In the genomic region with DNA sequence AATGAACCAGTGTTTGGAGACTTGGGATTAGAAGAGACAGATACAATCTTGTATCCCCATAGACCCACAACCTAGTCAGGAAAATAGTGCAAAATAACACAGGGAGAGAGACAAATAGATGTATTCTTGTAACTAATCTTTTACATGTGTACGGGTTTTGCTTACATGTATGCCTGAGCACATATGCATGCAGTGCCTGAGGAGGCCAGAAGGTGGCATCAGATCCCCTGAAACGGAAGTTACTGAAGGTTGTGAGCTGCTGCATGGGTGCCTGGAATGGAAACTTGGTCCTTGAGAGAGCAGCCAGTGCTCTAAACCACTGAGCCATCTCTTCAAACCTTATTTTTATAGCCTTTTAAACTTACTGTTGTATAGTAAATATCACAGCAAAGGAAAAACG, we compare ENCODE assay signal across 10 mouse cellular contexts. TPM values are rescaled to one million over a fixed set of nuclear protein-coding genes. Genes with fewer than 3 reads are reported as not detected.
A peak's percentile ranks its signal among the peaks of the same experiment; 100 is the strongest.
DNase-seq lines count a peak whose midpoint lies in the region; ATAC-seq and TF ChIP-seq lines count a peak whose summit lies in the region.
"Had no signal": no experiment of that assay in that cellular context is flagged by ENCODE, and none has a peak within 500 bp of the region (broad histone marks: within the 10 kb centered on the region; RNA-seq: fewer than 3 reads in every experiment).

No protein-coding gene starts in this region.

- no peaks in the 10 kb centered on the region for H3K27me3 ChIP-seq in kidney, adult 2 months (replicated peaks; ENCODE audit: control insufficient read depth, insufficient read depth, low read length)
- peaks cover 2% of the 10 kb centered on the region; the same call in 1 of the 2 replicates for H3K27me3 ChIP-seq in G1E (ENCODE audit: insufficient read depth, low read length)
- H3K27me3 ChIP-seq in liver, embryonic 14.5 days (ENCODE audit: control insufficient read depth, insufficient read depth, low read length) = no peaks in the 10 kb centered on the region
- H3K27me3 ChIP-seq: liver, embryonic 15.5 days had no signal

- H3K9me3 ChIP-seq in G1E (replicated peaks) = no peaks in the 10 kb centered on the region
- H3K9me3 ChIP-seq in liver, embryonic 14.5 days (ENCODE audit: control insufficient read depth, low read length) = no peaks in the 10 kb centered on the region
- H3K9me3 ChIP-seq: liver, embryonic 15.5 days had no signal

- WGBS in kidney, adult 2 months = 86% methylated on average over 3 of the region's 3 CpGs
- WGBS in liver, embryonic 14.5 days (ENCODE audit: insufficient replicate concordance) = 69% methylated on average over 3 of the region's 3 CpGs

- H3K9ac ChIP-seq in liver, embryonic 14.5 days (replicated peaks) = no peak overlapping the region
- H3K9ac ChIP-seq: liver, embryonic 15.5 days had no signal

- no peak for TF ChIP-seq EP300 in liver, embryonic 14.5 days (IDR thresholded peaks at IDR 0.05; ENCODE audit: low read depth)

- H3K4me3 ChIP-seq in kidney, adult 2 months (ENCODE audit: insufficient read depth, low read depth, low read length) = no peak overlapping the region
- H3K4me3 ChIP-seq in G1E (ENCODE audit: low read depth, low read length) = no peak overlapping the region
- H3K4me3 ChIP-seq in liver, embryonic 14.5 days (ENCODE audit: insufficient read depth in 1 of 2, low read depth in 2 of 2, low read length in 2 of 2) = no peak overlapping the region
- H3K4me3 ChIP-seq: liver, embryonic 15.5 days had no signal

- TF ChIP-seq POLR2A in kidney, adult 2 months (IDR thresholded peaks at IDR 0.05; ENCODE audit: low read depth, low read length) = no peak

- no peak overlapping the region for H3K27ac ChIP-seq in kidney, adult 2 months (ENCODE audit: insufficient read depth, low read depth, low read length)
- no peak overlapping the region for H3K27ac ChIP-seq in liver, embryonic 14.5 days
- H3K27ac ChIP-seq: liver, embryonic 15.5 days had no signal

- peak; percentile 28 for DNase-seq in kidney, adult 2 months
- DNase-seq in kidney, postnatal 14 days = no peak
- DNase-seq in A20 (ENCODE audit: low read depth, low spot score) (peak; percentile 58), G1E (ENCODE audit: low spot score) (no peak)
- DNase-seq in liver, embryonic 14.5 days (ENCODE audit: low read depth in 3 of 3, low spot score in 3 of 3) = no peak
- no peak for DNase-seq in frontal cortex, postnatal 36 days (ENCODE audit: low spot score in 2 of 2)
- no peak for DNase-seq in urinary bladder, adult 18-20 months (ENCODE audit: low spot score in 2 of 2)

- H3K4me1 ChIP-seq in kidney, adult 2 months (ENCODE audit: control insufficient read depth, insufficient read depth, low read length) = no peaks in the 10 kb centered on the region
- peaks cover 2% of the 10 kb centered on the region; the same call in 1 of the 2 replicates for H3K4me1 ChIP-seq in G1E (ENCODE audit: insufficient read depth, low read depth, low read length)
- H3K4me1 ChIP-seq in liver, embryonic 14.5 days (replicated peaks; ENCODE audit: control insufficient read depth in 2 of 2, insufficient read depth in 2 of 2, low read length in 1 of 2) = no peaks in the 10 kb centered on the region
- H3K4me1 ChIP-seq: liver, embryonic 15.5 days had no signal

- H3K4me2 ChIP-seq in liver, embryonic 14.5 days (ENCODE audit: low read depth) = no peak overlapping the region
- H3K4me2 ChIP-seq: liver, embryonic 15.5 days had no signal

- TF ChIP-seq CTCF in kidney, adult 2 months (conservative IDR thresholded peaks at IDR 0.05; ENCODE audit: insufficient read depth, insufficient read length, low read depth, low read length) = peak; percentile 45
- TF ChIP-seq CTCF in G1E (IDR thresholded peaks at IDR 0.05; ENCODE audit: low read depth, low read length) = peak; percentile 54
- TF ChIP-seq CTCF in liver, embryonic 14.5 days (IDR thresholded peaks at IDR 0.05; ENCODE audit: low read depth) = peak; percentile 82

- H3K36me3 ChIP-seq in kidney, adult 2 months (ENCODE audit: control insufficient read depth, insufficient read depth, low read length) = no peaks in the 10 kb centered on the region
- H3K36me3 ChIP-seq in G1E (replicated peaks) = no peaks in the 10 kb centered on the region
- H3K36me3 ChIP-seq in liver, embryonic 14.5 days (replicated peaks; ENCODE audit: control insufficient read depth, insufficient read depth, low read depth) = no peaks in the 10 kb centered on the region
- H3K36me3 ChIP-seq: liver, embryonic 15.5 days had no signal

- no peak for ATAC-seq in G1E (ENCODE audit: extremely low read depth, insufficient number of reproducible peaks, low FRiP score, poor library complexity, severe bottlenecking)
- no peak; the same call in 1 of the 2 replicates for ATAC-seq in liver, embryonic 14.5 days (ENCODE audit: insufficient read depth)
- ATAC-seq in activated CD4-positive, CD25-positive, alpha-beta regulatory T cell, adult 4 months = no peak

RNA-seq across cellular contexts. Expression of gene Ttl, which starts 12.6 kb away (rescaled TPM):
- 6.3 and 6.6 TPM in 2 replicates for polyA plus RNA-seq in kidney, adult 2 months (2012; rRNA removed)
- total RNA-seq in G1E (2014; fragmentation: Nextera tagmentation) (not detected in 2 replicates), G1E (2017) (0.11 TPM in 1 of 2 replicates, not detected in the other)
- polyA plus RNA-seq in G1E (2012) = not detected in 2 replicates
- 1.1 and 1.2 TPM in 2 replicates for polyA plus RNA-seq in liver, embryonic 14.5 days (2012; rRNA removed)
- polyA plus RNA-seq in liver, embryonic 14.5 days (2014; fragmentation: Nextera tagmentation; extraction: Ambion mirVana) = 1.5 TPM in 2 replicates
- 1 to 10 TPM in 1 of 2 experiments, under 1 TPM in 1; 0.77 to 2.2 TPM for polyA plus RNA-seq in activated CD4-positive, CD25-positive, alpha-beta regulatory T cell, adult 4 months (2017; shearing (Covaris generic))

RNA-seq across cellular contexts. Expression of gene Polr1b, which starts 22.5 kb away (rescaled TPM):
- polyA plus RNA-seq in kidney, adult 2 months (2012; rRNA removed) = 16.7 and 17.3 TPM in 2 replicates
- total RNA-seq in G1E (2014; fragmentation: Nextera tagmentation) (29.3 and 40.5 TPM in 2 replicates), G1E (2017) (40.0 and 42.6 TPM in 2 replicates)
- 22.5 and 25.3 TPM in 2 replicates for polyA plus RNA-seq in G1E (2012)
- 11.6 and 14.0 TPM in 2 replicates for polyA plus RNA-seq in liver, embryonic 14.5 days (2012; rRNA removed)
- 5.3 and 6.5 TPM in 2 replicates for polyA plus RNA-seq in liver, embryonic 14.5 days (2014; fragmentation: Nextera tagmentation; extraction: Ambion mirVana)
- 10 to 100 TPM in 1 of 2 experiments, 1 to 10 TPM in 1; 9.2 to 21.4 TPM for polyA plus RNA-seq in activated CD4-positive, CD25-positive, alpha-beta regulatory T cell, adult 4 months (2017; shearing (Covaris generic))

RNA-seq across cellular contexts. Expression of gene Vinac1, which starts 30.3 kb away (rescaled TPM):
- 0.03 and 0.08 TPM in 2 replicates for polyA plus RNA-seq in kidney, adult 2 months (2012; rRNA removed)
- not detected in 2 replicates for total RNA-seq in G1E (2014; fragmentation: Nextera tagmentation)
- total RNA-seq in G1E (2017) = 0.06 and 0.11 TPM in 2 replicates
- not detected in 2 replicates for polyA plus RNA-seq in G1E (2012)
- 0.01 and 0.03 TPM in 2 replicates for polyA plus RNA-seq in liver, embryonic 14.5 days (2012; rRNA removed)
- 0.04 TPM in 1 of 2 replicates, not detected in the other for polyA plus RNA-seq in liver, embryonic 14.5 days (2014; fragmentation: Nextera tagmentation; extraction: Ambion mirVana)
- polyA plus RNA-seq in activated CD4-positive, CD25-positive, alpha-beta regulatory T cell, adult 4 months (2017; shearing (Covaris generic)) = not detected
- polyA plus RNA-seq: liver, embryonic 15.5 days; spleen, adult 2 months had no signal

RNA-seq across cellular contexts. Expression of gene Chchd5, which starts 51.2 kb away (rescaled TPM):
- 43.1 and 46.8 TPM in 2 replicates for polyA plus RNA-seq in kidney, adult 2 months (2012; rRNA removed)
- total RNA-seq in G1E (2014; fragmentation: Nextera tagmentation) (65.3 and 70.6 TPM in 2 replicates), G1E (2017) (33.9 and 39.1 TPM in 2 replicates)
- 9.0 and 63.3 TPM in 2 replicates for polyA plus RNA-seq in G1E (2012)
- polyA plus RNA-seq in liver, embryonic 14.5 days (2012; rRNA removed) = 9.2 and 12.8 TPM in 2 replicates
- polyA plus RNA-seq in liver, embryonic 14.5 days (2014; fragmentation: Nextera tagmentation; extraction: Ambion mirVana) = 9.1 and 11.6 TPM in 2 replicates
- polyA plus RNA-seq in activated CD4-positive, CD25-positive, alpha-beta regulatory T cell, adult 4 months (2017; shearing (Covaris generic)) = 10 to 100 TPM; 26.6 to 27.4 TPM

Comparison
In these comparisons a context has a peak if more than half of its experiments do, and no peak if none do; other contexts are left out.
1. DNase-seq: peak in kidney, adult 2 months (single experiment) and A20 (single experiment); none in kidney, postnatal 14 days (single experiment), G1E (single experiment), liver, embryonic 14.5 days (0 of 3), frontal cortex, postnatal 36 days (0 of 2) and urinary bladder, adult 18-20 months (0 of 2).
2. Peak in every context shown above with its lines, with median percentiles within 50 percentile points of each other: CTCF ChIP-seq.